Mouse (Mus musculus): Measurements from ENCODE around the gene 4933400A11Rik. TPM values are rescaled to one million over a fixed set of nuclear protein-coding genes. Genes with fewer than 3 reads are reported as not detected.

Gene 4933400A11Rik
- polyA plus RNA-seq, 1 experiment from 2014 or later: not detected

DNA sequence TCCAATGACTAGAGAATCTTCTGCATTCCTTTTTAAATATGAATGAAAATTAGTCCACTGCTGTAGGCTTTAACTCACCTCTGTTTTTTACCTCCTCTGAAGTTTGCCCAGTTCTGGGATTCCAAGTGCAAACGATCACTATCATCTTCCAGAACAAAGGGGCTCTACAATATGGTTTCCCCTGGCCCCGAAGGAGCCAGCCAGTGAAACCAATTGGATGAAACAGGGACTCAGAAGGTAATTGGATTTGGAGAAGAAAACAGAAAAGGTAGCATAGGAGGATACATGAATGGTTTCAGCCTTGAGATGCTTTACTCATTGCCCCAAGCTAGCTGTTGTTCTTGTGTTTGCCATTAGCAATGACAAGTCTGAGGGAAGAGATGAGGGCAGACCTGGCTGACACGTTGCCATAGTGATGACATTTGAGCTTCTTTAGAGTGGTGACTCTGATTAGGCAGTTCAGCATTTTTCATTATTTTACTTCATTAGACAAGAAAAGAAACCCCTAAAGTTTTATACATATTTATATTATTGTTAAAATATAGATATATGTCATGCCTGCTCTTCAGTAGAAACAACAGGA, 44.0 kb downstream of the 4933400A11Rik start:
- Histone ChIP-seq H3K9me3 (ENCODE audit: control insufficient read depth, low read length) (no peaks in the 10 kb centered on the region), H3K4me2 (ENCODE audit: low read length) (no peak overlapping the region), H3K27me3 (ENCODE audit: control insufficient read depth, insufficient read depth, low read length) (no peaks in the 10 kb centered on the region; the same call in none of the 2 replicates), H3K9ac (replicated peaks; ENCODE audit: low read length) (no peak overlapping the region), H3K27ac (replicated peaks; ENCODE audit: low read depth, low read length) (0 out of 2 replicates have a peak overlapping the region, but pooled peaks have one; percentile 6), H3K36me3 (ENCODE audit: control insufficient read depth, insufficient read depth, low read length) (no peaks in the 10 kb centered on the region), H3K4me1 (ENCODE audit: control insufficient read depth, insufficient read depth, low read length) (no peaks in the 10 kb centered on the region), H3K4me3 (replicated peaks; ENCODE audit: low read depth, low read length) (no peak overlapping the region)
- ATAC-seq (ENCODE audit: low FRiP score, low TSS enrichment) (no peak), DNase-seq (peak; percentile 43)
- 37% methylated on average over 3 of the region's 3 CpGs for WGBS

Other genes starting within 250 kb of the 4933400A11Rik start
- 11.4 and 14.4 TPM in 2 replicates for gene Mid1, start 94.4 kb downstream of the 4933400A11Rik start, polyA plus RNA-seq (2014; fragmentation: Nextera tagmentation; extraction: Ambion mirVana)
- gene Gm21887, start 230.0 kb upstream of the 4933400A11Rik start, polyA plus RNA-seq (2014; fragmentation: Nextera tagmentation; extraction: Ambion mirVana): 126 and 339 TPM in 2 replicates